Mouse (Mus musculus) mature B cell (primary cell): ENCODE data around the gene Fbxw25.
"Not testable (repeated sequence)": the region's sequence is repeated elsewhere in the genome, so short reads cannot be mapped to it uniquely, and the experiment has no call there.

Experiments used
- in situ Hi-C: fragments of 300-500 bp; cut with MboI; formaldehyde crosslinking; loops from 2 replicates; pipeline ENCODE4 v1.14.3; 2019

Gene Fbxw25

GRCm38 (mm10) chr9:109664552-109664951, at the start of gene Fbxw25:
Fbxw25 (minus strand) TSS chr9:109664652.
- in situ Hi-C loops = not testable (repeated sequence)

GRCm38 (mm10) chr9:109702600-109702999, 38.1 kb upstream of the Fbxw25 start, which contains the start of gene Fbxw18:
Fbxw18 (minus strand) TSS chr9:109702700.
- in situ Hi-C loops = not testable (repeated sequence)

- in situ Hi-C loops = no loop called here
Measured at GRCm38 (mm10) chr9:109685299-109685698, 20.8 kb upstream of the Fbxw25 start.

GRCm38 (mm10) chr9:109625957-109626356, 38.5 kb downstream of the Fbxw25 start, which contains the start of gene Fbxw24:
Fbxw24 (minus strand) TSS chr9:109626057.
- in situ Hi-C loops = not testable (repeated sequence)

GRCm38 (mm10) chr9:109606837-109607236, 57.6 kb downstream of the Fbxw25 start:
- in situ Hi-C loops = not testable (repeated sequence)

- in situ Hi-C loops = not testable (repeated sequence)
Measured at GRCm38 (mm10) chr9:109602128-109602527, 62.3 kb downstream of the Fbxw25 start.

GRCm38 (mm10) chr9:109597226-109597625, 67.2 kb downstream of the Fbxw25 start:
- in situ Hi-C loops = no loop called here
